28 mouse cellular contexts compared by ENCODE assay signal in the genomic region with DNA sequence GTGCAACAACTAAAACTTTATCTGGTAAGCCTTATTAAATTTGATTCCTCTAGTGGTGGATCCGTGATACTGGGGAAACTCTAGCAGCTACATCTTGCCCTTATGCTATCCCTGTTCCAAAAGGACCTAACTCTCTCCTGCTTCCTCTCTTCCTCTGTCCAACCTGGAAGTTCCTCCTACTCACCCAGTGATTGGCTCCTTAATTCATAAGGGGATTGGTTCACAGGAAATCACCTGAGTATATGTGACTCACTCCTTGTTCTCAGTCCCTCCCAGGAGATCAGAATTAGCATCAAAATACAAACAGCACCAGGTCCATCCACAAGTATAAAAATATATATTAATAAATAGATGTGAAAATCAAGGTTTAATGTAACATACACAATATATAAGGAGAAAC. TPM values are rescaled to one million over a fixed set of nuclear protein-coding genes. Genes with fewer than 3 reads are reported as not detected.
A peak's percentile ranks its signal among the peaks of the same experiment; 100 is the strongest.
DNase-seq lines count a peak whose midpoint lies in the region; ATAC-seq and TF ChIP-seq lines count a peak whose summit lies in the region.
"Had no signal": no experiment of that assay in that cellular context is flagged by ENCODE, and none has a peak within 500 bp of the region (broad histone marks: within the 10 kb centered on the region; RNA-seq: fewer than 3 reads in every experiment).

No protein-coding gene starts in this region.

- no peak overlapping the region for H3K4me3 ChIP-seq in heart, embryonic 10.5 days
- H3K4me3 ChIP-seq in heart, embryonic 14.5 days (ENCODE audit: control insufficient read depth in 1 of 2, insufficient read depth in 1 of 2, low read depth in 1 of 2, low read length in 2 of 2) = no peak overlapping the region
- H3K4me3 ChIP-seq in bone marrow macrophage, adult 2 months (ENCODE audit: insufficient read depth, low read length) = no peak overlapping the region
- H3K4me3 ChIP-seq: embryonic facial prominence, embryonic 12.5 days; embryonic facial prominence, embryonic 15.5 days; gastrocnemius, adult 2 months had no signal

- TF ChIP-seq POLR2A in bone marrow macrophage, adult 2 months (IDR thresholded peaks at IDR 0.05; ENCODE audit: borderline replicate concordance, low read depth, low read length) = no peak

- no peaks in the 10 kb centered on the region for H3K36me3 ChIP-seq in heart, embryonic 10.5 days
- H3K36me3 ChIP-seq in heart, embryonic 14.5 days (ENCODE audit: control insufficient read depth, insufficient read depth, low read length) = no peaks in the 10 kb centered on the region
- H3K36me3 ChIP-seq: embryonic facial prominence, embryonic 12.5 days; embryonic facial prominence, embryonic 15.5 days had no signal

- DNase-seq in heart, embryonic 10.5 days (ENCODE audit: low spot score) = no peak
- no peak for DNase-seq in heart, postnatal 14 days
- DNase-seq in heart, postnatal 10 days = no peak
- DNase-seq in adrenal gland, adult 18-20 months (ENCODE audit: low spot score in 2 of 2) = no peak
- DNase-seq in urinary bladder, postnatal 4 days (ENCODE audit: low spot score in 2 of 2) = no peak
- DNase-seq: adrenal gland, adult 2 months; adrenal gland, postnatal 25 days; B cell, adult 2 months; cerebellum, adult 18-20 months; cerebellum, adult 9-11 months; cerebellum, postnatal 25 days; forebrain, postnatal 0 days; gastrocnemius, adult 2 months; gastrocnemius, postnatal 14 days; heart, adult 18-20 months; kidney, adult 18-20 months had no signal

- H3K27me3 ChIP-seq in heart, embryonic 10.5 days (ENCODE audit: insufficient read depth, poor library complexity, severe bottlenecking) = no peaks in the 10 kb centered on the region
- H3K27me3 ChIP-seq in heart, embryonic 14.5 days (ENCODE audit: control insufficient read depth, insufficient read depth, low read length) = no peaks in the 10 kb centered on the region
- H3K27me3 ChIP-seq: embryonic facial prominence, embryonic 12.5 days; embryonic facial prominence, embryonic 15.5 days had no signal

- no peak overlapping the region for H3K4me2 ChIP-seq in heart, embryonic 14.5 days (ENCODE audit: low read length)
- H3K4me2 ChIP-seq: embryonic facial prominence, embryonic 12.5 days; embryonic facial prominence, embryonic 15.5 days; heart, embryonic 11.5 days; hindbrain, embryonic 14.5 days had no signal

- 76% methylated on average over 1 of the region's 1 CpGs for WGBS in heart, embryonic 10.5 days
- 69% methylated on average over 1 of the region's 1 CpGs for WGBS in heart, embryonic 14.5 days

- 0 out of 2 replicates have a peak overlapping the region, but pooled peaks have one; percentile 4 for H3K27ac ChIP-seq in heart, embryonic 10.5 days
- H3K27ac ChIP-seq in heart, embryonic 14.5 days (replicated peaks in 1 of 2; ENCODE audit: control insufficient read depth in 1 of 2, insufficient read depth in 1 of 2, low read depth in 2 of 2, low read length in 2 of 2) = peak overlapping the region; percentile 5 to 10; a peak in 1 of 4 replicates
- peak overlapping the region; percentile 25; the same call in 1 of the 2 replicates for H3K27ac ChIP-seq in bone marrow macrophage, adult 2 months (ENCODE audit: insufficient read depth, low read depth, low read length)
- H3K27ac ChIP-seq: embryonic facial prominence, embryonic 12.5 days; embryonic facial prominence, embryonic 15.5 days; gastrocnemius, adult 2 months; hindbrain, embryonic 14.5 days; hindbrain, postnatal 0 days had no signal

- intact Hi-C loops in heart, postnatal 14 days (cut with DNase I) = no loop called here
- intact Hi-C loops in heart, postnatal 10 days (cut with DNase I) = no loop called here

- no peak overlapping the region for H3K9ac ChIP-seq in heart, embryonic 14.5 days (ENCODE audit: low read length)
- H3K9ac ChIP-seq: embryonic facial prominence, embryonic 12.5 days; embryonic facial prominence, embryonic 15.5 days; forebrain, postnatal 0 days; hindbrain, embryonic 14.5 days had no signal

- ATAC-seq in heart, embryonic 14.5 days (ENCODE audit: insufficient number of reproducible peaks, insufficient read depth, low FRiP score, low read depth) = no peak
- ATAC-seq: CD4-positive, CD25-positive, alpha-beta regulatory T cell, adult 4 months; forebrain, embryonic 14.5 days; forebrain, postnatal 0 days; hindbrain, postnatal 0 days; inflammation-experienced regulatory T-cells, adult 6 months; intestine, embryonic 16.5 days had no signal

- no peaks in the 10 kb centered on the region for H3K9me3 ChIP-seq in heart, embryonic 10.5 days
- H3K9me3 ChIP-seq in heart, embryonic 14.5 days (ENCODE audit: control insufficient read depth, low read length) = no peaks in the 10 kb centered on the region
- H3K9me3 ChIP-seq: embryonic facial prominence, embryonic 12.5 days; embryonic facial prominence, embryonic 15.5 days had no signal

- no peak for TF ChIP-seq CTCF in bone marrow macrophage, adult 2 months (IDR thresholded peaks at IDR 0.05; ENCODE audit: low read depth, low read length)

- H3K4me1 ChIP-seq in heart, embryonic 10.5 days = no peaks in the 10 kb centered on the region; the same call in 1 of the 2 replicates
- H3K4me1 ChIP-seq in heart, embryonic 14.5 days (ENCODE audit: control insufficient read depth in 2 of 2, insufficient read depth in 2 of 2, low read length in 2 of 2) = peaks cover 0 to 2% of the 10 kb centered on the region in 2 experiments; a peak in 3 of 4 replicates
- H3K4me1 ChIP-seq in bone marrow macrophage, adult 2 months (ENCODE audit: control insufficient read depth, insufficient read depth, low read length) = peaks cover 11% of the 10 kb centered on the region
- H3K4me1 ChIP-seq: embryonic facial prominence, embryonic 12.5 days; embryonic facial prominence, embryonic 15.5 days had no signal

RNA-seq across cellular contexts. Expression of a gene that starts 10.7 kb away (rescaled TPM):
- 109 and 111 TPM in 2 replicates for polyA plus RNA-seq in heart, embryonic 10.5 days (2016; fragmentation: Nextera tagmentation; extraction: Ambion mirVana)
- 10 to 100 TPM; 39.1 to 41.9 TPM for total RNA-seq in heart, postnatal 14 days (2021)
- polyA plus RNA-seq in heart, embryonic 14.5 days (2014; fragmentation: Nextera tagmentation; extraction: Ambion mirVana) = 94.3 and 102 TPM in 2 replicates
- total RNA-seq in heart, postnatal 10 days (2021) = 10 to 100 TPM; 47.5 to 51.9 TPM
- polyA plus RNA-seq in bone marrow macrophage, adult 2 months (2012; ENCODE audit: insufficient read depth, insufficient read length, missing spikeins) = 152 and 158 TPM in 2 replicates
- 10 to 100 TPM; 36.4 to 44.6 TPM for total RNA-seq in adrenal gland, adult 18-20 months (2021)

RNA-seq across cellular contexts. Expression of a gene that starts 20.9 kb away (rescaled TPM):
- polyA plus RNA-seq in heart, embryonic 10.5 days (2016; fragmentation: Nextera tagmentation; extraction: Ambion mirVana) = 4.3 and 5.6 TPM in 2 replicates
- under 1 TPM; 0.17 to 0.27 TPM for total RNA-seq in heart, postnatal 14 days (2021)
- polyA plus RNA-seq in heart, embryonic 14.5 days (2014; fragmentation: Nextera tagmentation; extraction: Ambion mirVana) = 5.9 and 6.2 TPM in 2 replicates
- total RNA-seq in heart, postnatal 10 days (2021) = under 1 TPM; 0.40 to 0.45 TPM
- polyA plus RNA-seq in bone marrow macrophage, adult 2 months (2012; ENCODE audit: insufficient read depth, insufficient read length, missing spikeins) = 6.7 and 9.7 TPM in 2 replicates
- 1 to 10 TPM; 1.2 to 1.5 TPM for total RNA-seq in adrenal gland, adult 18-20 months (2021)
- total RNA-seq: MEL had no signal
- polyA plus RNA-seq: inflammation-experienced regulatory T-cells, adult 6 months had no signal
